Mouse (Mus musculus) MEL (cell line): Measurements from ENCODE around the gene Tceal1. TPM values are rescaled to one million over a fixed set of nuclear protein-coding genes. Genes with fewer than 3 reads are reported as not detected.

Experiments
- DNase-seq: peaks from one replicate; pipeline ENCODE4 v3.0.0; 2011; ENCODE audit warnings: low read depth, low spot score
- H3K27ac ChIP-seq: 2 replicates; pipeline ENCODE4 v1.5.1; 2012; ENCODE audit warnings: low read depth, mild to moderate bottlenecking, control low read depth, low read length, moderate library complexity; ENCODE audit not compliant: control insufficient read depth
- H3K27me3 ChIP-seq, 2 experiments: fragments of 150-350 bp in 1 of 2; sonication (generic) in 1 of 2; 2 replicates each; pipeline ENCODE4 v1.6.1; 2012; ENCODE audit warnings: low read length in 2 of 2, mild to moderate bottlenecking in 2 of 2, improper control_type of control experiment in 1 of 2, moderate library complexity in 1 of 2; ENCODE audit not compliant: insufficient read depth in 2 of 2, control insufficient read depth in 1 of 2
- H3K36me3 ChIP-seq, 2 experiments: 2 replicates each; pipeline ENCODE4 v1.6.1; 2012 to 2014; ENCODE audit warnings: low read length in 2 of 2, improper control_type of control experiment in 1 of 2, inconsistent platforms in 1 of 2, mild to moderate bottlenecking in 1 of 2; ENCODE audit not compliant: insufficient read depth in 2 of 2, control insufficient read depth in 1 of 2
- H3K4me1 ChIP-seq, 2 experiments: fragments of 150-350 bp in 1 of 2; sonication (generic) in 1 of 2; 2 replicates each; pipeline ENCODE4 v1.6.1; 2012; ENCODE audit warnings: low read length in 2 of 2, improper control_type of control experiment in 1 of 2, mild to moderate bottlenecking in 1 of 2; ENCODE audit not compliant: insufficient read depth in 2 of 2, control insufficient read depth in 1 of 2
- H3K4me3 ChIP-seq, 2 experiments: fragments of 150-350 bp in 1 of 2; sonication (generic) in 1 of 2; 2 replicates each; pipeline ENCODE4 v1.5.1; 2012; ENCODE audit warnings: low read depth in 2 of 2, low read length in 2 of 2, mild to moderate bottlenecking in 2 of 2, moderate library complexity in 2 of 2, control low read depth in 1 of 2, improper control_type of control experiment in 1 of 2; ENCODE audit not compliant: control insufficient read depth in 1 of 2, insufficient read depth in 1 of 2
- H3K79me2 ChIP-seq: 2 replicates; pipeline ENCODE4 v1.6.1; 2012; ENCODE audit warnings: mild to moderate bottlenecking, low read length, moderate library complexity; ENCODE audit not compliant: control insufficient read depth, poor library complexity, insufficient read depth
- H3K9ac ChIP-seq: 2 replicates; pipeline ENCODE4 v1.6.1; 2012; ENCODE audit warnings: low read depth, mild to moderate bottlenecking, control low read depth, low read length, moderate library complexity; ENCODE audit not compliant: control insufficient read depth, poor library complexity, severe bottlenecking
- H3K9me3 ChIP-seq: fragments of 150-350 bp; sonication (generic); replicated peaks from 2 replicates; pipeline ENCODE4 v1.6.1; 2012; ENCODE audit warnings: mild to moderate bottlenecking, low read length, improper control_type of control experiment, moderate library complexity; ENCODE audit not compliant: insufficient read depth
- BHLHE40 ChIP-seq: IDR thresholded peaks from 2 replicates; pipeline ENCODE4 v1.6.1; 2012; ENCODE audit warnings: low read depth, mild to moderate bottlenecking, inconsistent platforms, low read length, improper control_type of control experiment, borderline replicate concordance
- CHD1 ChIP-seq: IDR thresholded peaks from 2 replicates; pipeline ENCODE4 v1.6.1; 2012; ENCODE audit warnings: low read depth, mild to moderate bottlenecking, inconsistent platforms, low read length, improper control_type of control experiment
- CTCF ChIP-seq, 3 experiments: IDR thresholded peaks in 2 of 3; conservative IDR thresholded peaks in 1 of 3; 2 replicates each; pipeline ENCODE4 v1.5.1; 2011 to 2012; ENCODE audit warnings: low read length in 3 of 3, low read depth in 2 of 3, mild to moderate bottlenecking in 2 of 3, improper control_type of control experiment in 1 of 3, inconsistent platforms in 1 of 3, mixed read lengths in 1 of 3, moderate library complexity in 1 of 3; ENCODE audit not compliant: control insufficient read depth in 1 of 3, insufficient read depth in 1 of 3, poor library complexity in 1 of 3, severe bottlenecking in 1 of 3
- E2F4 ChIP-seq: IDR thresholded peaks from 2 replicates; pipeline ENCODE4 v1.6.1; 2011; ENCODE audit warnings: low read depth, low read length, improper control_type of control experiment, borderline replicate concordance
- HCFC1 ChIP-seq: IDR thresholded peaks from 2 replicates; pipeline ENCODE4 v1.6.1; 2012; ENCODE audit warnings: low read depth, mild to moderate bottlenecking, inconsistent platforms, low read length, improper control_type of control experiment, moderate library complexity
- JUND ChIP-seq: IDR thresholded peaks from 2 replicates; pipeline ENCODE4 v1.6.1; 2011; ENCODE audit warnings: low read depth, mild to moderate bottlenecking, improper control_type of control experiment, low read length
- MAX ChIP-seq: IDR thresholded peaks from 2 replicates; pipeline ENCODE4 v1.6.1; 2011; ENCODE audit warnings: low read length, improper control_type of control experiment
- MEF2A ChIP-seq: IDR thresholded peaks from 2 replicates; pipeline ENCODE4 v1.6.1; 2014; ENCODE audit warnings: low read depth, mild to moderate bottlenecking, inconsistent platforms, low read length, improper control_type of control experiment; ENCODE audit not compliant: poor library complexity, insufficient replicate concordance, severe bottlenecking; ENCODE audit errors: extremely low read depth
- MXI1 ChIP-seq: IDR thresholded peaks from 2 replicates; pipeline ENCODE4 v1.6.1; 2011; ENCODE audit warnings: mild to moderate bottlenecking, low read depth, low read length, improper control_type of control experiment
- MYB ChIP-seq: IDR thresholded peaks from 2 replicates; pipeline ENCODE4 v1.6.1; 2011; ENCODE audit warnings: mild to moderate bottlenecking, low read depth, low read length, improper control_type of control experiment
- NELFE ChIP-seq: IDR thresholded peaks from 2 replicates; pipeline ENCODE4 v1.6.1; 2011; ENCODE audit warnings: low read depth, low read length, improper control_type of control experiment
- POLR2A ChIP-seq, 2 experiments: IDR thresholded peaks; 2 replicates each; pipeline ENCODE4 v1.6.1; 2011 to 2012; ENCODE audit warnings: low read length in 2 of 2, mild to moderate bottlenecking in 2 of 2, control low read depth in 1 of 2, improper control_type of control experiment in 1 of 2, low read depth in 1 of 2, moderate library complexity in 1 of 2; ENCODE audit not compliant: control insufficient read depth in 1 of 2, insufficient read depth in 1 of 2, poor library complexity in 1 of 2
- RAD21 ChIP-seq: IDR thresholded peaks from 2 replicates; pipeline ENCODE4 v1.6.1; 2011; ENCODE audit warnings: mild to moderate bottlenecking, low read depth, low read length, improper control_type of control experiment
- RCOR1 ChIP-seq: IDR thresholded peaks from 2 replicates; pipeline ENCODE4 v1.6.1; 2012; ENCODE audit warnings: low read depth, mild to moderate bottlenecking, inconsistent platforms, low read length, improper control_type of control experiment
- SIN3A ChIP-seq: IDR thresholded peaks from 2 replicates; pipeline ENCODE4 v1.6.1; 2012; ENCODE audit warnings: low read length, improper control_type of control experiment, inconsistent platforms
- SMC3 ChIP-seq: IDR thresholded peaks from 2 replicates; pipeline ENCODE4 v1.6.1; 2011; ENCODE audit warnings: low read depth, low read length, improper control_type of control experiment
- TBP ChIP-seq: IDR thresholded peaks from 2 replicates; pipeline ENCODE4 v1.8.0; 2011; ENCODE audit warnings: low read depth, low read length, improper control_type of control experiment
- TCF12 ChIP-seq: IDR thresholded peaks from 2 replicates; pipeline ENCODE4 v1.6.1; 2014; ENCODE audit warnings: low read depth, mild to moderate bottlenecking, inconsistent platforms, low read length, improper control_type of control experiment, moderate library complexity
- UBTF ChIP-seq: IDR thresholded peaks from 2 replicates; pipeline ENCODE4 v1.6.1; 2012; ENCODE audit warnings: low read depth, mild to moderate bottlenecking, inconsistent platforms, low read length, improper control_type of control experiment, moderate library complexity, borderline replicate concordance; ENCODE audit not compliant: insufficient read depth
- USF1 ChIP-seq: IDR thresholded peaks from 2 replicates; pipeline ENCODE4 v1.6.1; 2014; ENCODE audit warnings: low read depth, mild to moderate bottlenecking, inconsistent platforms, low read length, improper control_type of control experiment, moderate library complexity
- USF2 ChIP-seq, 2 experiments: IDR thresholded peaks; 2 replicates each; pipeline ENCODE4 v1.6.1; 2011 to 2012; ENCODE audit warnings: improper control_type of control experiment in 2 of 2, low read length in 2 of 2, borderline replicate concordance in 1 of 2, inconsistent platforms in 1 of 2, low read depth in 1 of 2, mild to moderate bottlenecking in 1 of 2; ENCODE audit not compliant: insufficient read depth in 1 of 2
- ZNF384 ChIP-seq: IDR thresholded peaks from 2 replicates; pipeline ENCODE4 v1.6.1; 2012; ENCODE audit warnings: low read depth, mild to moderate bottlenecking, inconsistent platforms, low read length, improper control_type of control experiment
- polyA plus RNA-seq, 2 experiments: library from polyadenylated mRNA; stranded (reverse) in 1 of 2; unstranded in 1 of 2; fragments of >175 nt in 1 of 2; fragments of >200 nt in 1 of 2; gene quantifications; 2 replicates each; pipeline versions ENCODE4 v1.2.1 to v1.2.4; 2012; ENCODE audit warnings: low replicate concordance in 2 of 2, low read depth in 1 of 2; ENCODE audit not compliant: insufficient read length in 2 of 2, insufficient read depth in 1 of 2, missing spikeins in 1 of 2
- total RNA-seq: library from RNA; depleted of rRNA; stranded (reverse); fragments of 300-350 nt; gene quantifications from 2 replicates; pipeline ENCODE4 v1.2.3, GENCODE M21; 2012

Gene Tceal1
- total and polyA plus RNA-seq, 3 experiments, result not detected

DNA sequence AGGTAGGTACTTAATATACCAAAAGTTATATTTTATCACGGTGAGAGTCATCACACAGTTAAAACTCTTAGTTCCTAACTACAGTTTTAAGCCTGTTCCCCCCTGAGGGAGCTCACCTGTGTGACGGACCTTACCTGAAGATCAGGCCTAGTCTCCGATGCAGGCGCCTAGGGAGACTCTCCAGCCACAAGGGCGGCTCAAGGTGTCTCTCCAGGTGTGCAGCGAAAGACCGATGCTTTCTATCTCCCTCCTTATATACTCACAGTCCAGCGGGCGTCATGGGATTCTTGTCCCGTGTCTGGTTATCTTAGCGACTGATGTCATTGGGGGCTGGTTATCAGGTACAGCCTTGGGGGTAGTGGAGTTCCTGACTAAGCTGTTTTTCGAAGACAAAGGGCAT is 35.7 kb downstream of the Tceal1 start, which contains the start of gene Morf4l2:
Gene Morf4l2, minus strand, starts transcription at position 232 of the 400 bp plus-strand sequence.
- Histone ChIP-seq H3K27ac (peak within 1 kb of the TSS; percentile 100), H3K4me3 (peak within 1 kb of the TSS; percentile 71 to 98), H3K9ac (peak within 1 kb of the TSS; percentile 100), H3K4me1 (peaks cover 3 to 9% of the 10 kb centered on the region in 2 experiments; a peak in 3 of 4 replicates), H3K9me3 (no peaks in the 10 kb centered on the region), H3K79me2 (peaks cover 25% of the 10 kb centered on the region), H3K36me3 (peaks cover 10 to 16% of the 10 kb centered on the region in 2 experiments), H3K27me3 (no peaks in the 10 kb centered on the region)
- DNase-seq, result no peak
- TF ChIP-seq MYB, result no peak
- no peak for TF ChIP-seq USF2 (IDR thresholded peaks at IDR 0.05; ENCODE audit: borderline replicate concordance in 1 of 2, insufficient read depth in 1 of 2, low read depth in 1 of 2, low read length in 2 of 2)
- TF ChIP-seq MAX, result no peak
- TF ChIP-seq CHD1, result no peak
- TF ChIP-seq NELFE, result no peak
- no peak for TF ChIP-seq MXI1
- TF ChIP-seq RAD21, result no peak
- TF ChIP-seq JUND, result no peak
- TF ChIP-seq USF1, result no peak
- no peak for TF ChIP-seq UBTF
- TF ChIP-seq TBP, result no peak
- TF ChIP-seq TCF12, result no peak
- TF ChIP-seq POLR2A (IDR thresholded peaks at IDR 0.05; ENCODE audit: control insufficient read depth in 1 of 2, insufficient read depth in 1 of 2, low read depth in 1 of 2, low read length in 2 of 2, poor library complexity in 1 of 2), result no peak

GRCm38 (mm10) chrX:136744663-136745062 is 36.9 kb downstream of the Tceal1 start:
- Histone ChIP-seq H3K36me3 (peaks cover 0 to 6% of the 10 kb centered on the region in 2 experiments; a peak in 2 of 4 replicates), H3K27me3 (no peaks in the 10 kb centered on the region), H3K27ac (no peak overlapping the region), H3K4me1 (peaks cover 0 to under 1% of the 10 kb centered on the region in 2 experiments; a peak in 1 of 4 replicates), H3K79me2 (peaks cover 17% of the 10 kb centered on the region), H3K4me3 (no peak overlapping the region), H3K9ac (no peak overlapping the region), H3K9me3 (no peaks in the 10 kb centered on the region)
- DNase-seq, result peak; percentile 55
- TF ChIP-seq SIN3A (no peak), HCFC1 (no peak), BHLHE40 (peak; percentile 37), POLR2A (IDR thresholded peaks at IDR 0.05; ENCODE audit: control insufficient read depth in 1 of 2, insufficient read depth in 1 of 2, low read depth in 1 of 2, low read length in 2 of 2, poor library complexity in 1 of 2) (no peak), SMC3 (peak; percentile 34; the same call in 1 of the 2 replicates), CHD1 (no peak), RAD21 (peak; percentile 26), MXI1 (peak; percentile 34; the same call in 1 of the 2 replicates), ZNF384 (peak; percentile 10; the same call in 1 of the 2 replicates), MYB (no peak), TBP (no peak), RCOR1 (peak; percentile 76), CTCF (IDR thresholded peaks at IDR 0.05 in 2 of 3, conservative IDR thresholded peaks at IDR 0.05 in 1 of 3; ENCODE audit: control insufficient read depth in 1 of 3, insufficient read depth in 1 of 3, low read depth in 2 of 3, low read length in 3 of 3, poor library complexity in 1 of 3, severe bottlenecking in 1 of 3) (peak; percentile 29 to 56 (median 39)), E2F4 (no peak), USF1 (no peak), MEF2A (no peak)
